Comparison of ENCODE assay signal across 8 mouse cellular contexts in genomic region chr11:119942727-119943427, GRCm38 (mm10). TPM values are rescaled to one million over a fixed set of nuclear protein-coding genes. Genes with fewer than 3 reads are reported as not detected.
A peak's percentile ranks its signal among the peaks of the same experiment; 100 is the strongest.
DNase-seq lines count a peak whose midpoint lies in the region; ATAC-seq and TF ChIP-seq lines count a peak whose summit lies in the region.

TSS of gene Baiap2 (plus strand) at chr11:119942763.

- peak; percentile 66 for ATAC-seq in frontal cortex, adult (ENCODE audit: low TSS enrichment)
- ATAC-seq in lung, postnatal 0 days = peak; percentile 93

- WGBS in hindbrain, embryonic 10.5 days = under 1% methylated on average over 79 of the region's 79 CpGs
- WGBS in lung, postnatal 0 days = under 1% methylated on average over 42 of the region's 79 CpGs

- peak within 1 kb of the TSS; percentile 95 for H3K4me2 ChIP-seq in lung, postnatal 0 days (replicated peaks; ENCODE audit: low read depth, low read length)

- no peak for TF ChIP-seq EP300 in lung, postnatal 0 days (IDR thresholded peaks at IDR 0.05)

- TF ChIP-seq CTCF in lung, postnatal 0 days (IDR thresholded peaks at IDR 0.05) = peak; percentile 13; the same call in 1 of the 2 replicates

- H3K4me3 ChIP-seq in hindbrain, embryonic 10.5 days = peak within 1 kb of the TSS; percentile 84
- peak within 1 kb of the TSS; percentile 93 for H3K4me3 ChIP-seq in lung, postnatal 0 days (ENCODE audit: low read depth, low read length)

- peak; percentile 77 for DNase-seq in MEL-GATA-1-ER (ENCODE audit: extremely low read depth, low read depth)
- peak; percentile 97 for DNase-seq in cerebellum, adult 8-10 months
- peak; percentile 99 for DNase-seq in hindbrain, embryonic 10.5 days (ENCODE audit: low spot score)
- DNase-seq in layer of hippocampus, adult 9-11 months = peak; percentile 98
- peak; percentile 99 for DNase-seq in lung, postnatal 0 days (ENCODE audit: low spot score)
- peak; percentile 97 for DNase-seq in ovary, postnatal 14 days (ENCODE audit: low spot score)
- peak; percentile 100 for DNase-seq in thymus, postnatal 14 days

- no peaks in the 10 kb centered on the region for H3K9me3 ChIP-seq in hindbrain, embryonic 10.5 days
- H3K9me3 ChIP-seq in lung, postnatal 0 days (ENCODE audit: low read length) = no peaks in the 10 kb centered on the region

- H3K27me3 ChIP-seq in hindbrain, embryonic 10.5 days (ENCODE audit: insufficient read depth, poor library complexity, severe bottlenecking) = peaks cover 56% of the 10 kb centered on the region
- no peaks in the 10 kb centered on the region for H3K27me3 ChIP-seq in lung, postnatal 0 days (replicated peaks; ENCODE audit: insufficient read depth, low read length)

- H3K9ac ChIP-seq in lung, postnatal 0 days (replicated peaks; ENCODE audit: low read depth) = peak within 1 kb of the TSS; percentile 89

- no peaks in the 10 kb centered on the region for H3K36me3 ChIP-seq in hindbrain, embryonic 10.5 days
- H3K36me3 ChIP-seq in lung, postnatal 0 days (ENCODE audit: insufficient read depth, low read length) = no peaks in the 10 kb centered on the region

- peaks cover 76% of the 10 kb centered on the region for H3K4me1 ChIP-seq in hindbrain, embryonic 10.5 days (replicated peaks)
- peaks cover 30% of the 10 kb centered on the region; the same call in 1 of the 2 replicates for H3K4me1 ChIP-seq in lung, postnatal 0 days (ENCODE audit: insufficient read depth, low read depth, low read length)

- H3K27ac ChIP-seq in hindbrain, embryonic 10.5 days = peak within 1 kb of the TSS; percentile 87
- H3K27ac ChIP-seq in lung, postnatal 0 days (ENCODE audit: low read length) = peak within 1 kb of the TSS; percentile 90

RNA-seq across cellular contexts. Expression of gene Baiap2, which starts in this region (rescaled TPM):
- polyA plus RNA-seq in hindbrain, embryonic 10.5 days (2016; fragmentation: Nextera tagmentation; extraction: Ambion mirVana) = 9.8 and 11.0 TPM in 2 replicates
- 42.9 and 52.6 TPM in 2 replicates for polyA plus RNA-seq in lung, postnatal 0 days (2015; fragmentation: Nextera tagmentation; extraction: Ambion mirVana)

Comparison
In these comparisons a context has a peak if more than half of its experiments do, and no peak if none do; other contexts are left out.
1. Peak in every context shown above with its lines: DNase-seq, ATAC-seq, H3K4me3 ChIP-seq and H3K27ac ChIP-seq.